Mouse (Mus musculus) embryonic fibroblast, embryonic 13.5 days (primary cell): ENCODE results near the gene Itgae.

Experiments used
- CTCF ChIP-seq: IDR thresholded peaks from 2 replicates; pipeline ENCODE4 v1.5.1; 2011; ENCODE audit warnings: mild to moderate bottlenecking, control low read depth, low read length, moderate library complexity, borderline replicate concordance; ENCODE audit not compliant: insufficient read depth
- POLR2A ChIP-seq: IDR thresholded peaks from 2 replicates; pipeline ENCODE4 v1.6.1; 2011; ENCODE audit warnings: low read depth, mild to moderate bottlenecking, control low read depth, low read length, moderate library complexity

DNA sequence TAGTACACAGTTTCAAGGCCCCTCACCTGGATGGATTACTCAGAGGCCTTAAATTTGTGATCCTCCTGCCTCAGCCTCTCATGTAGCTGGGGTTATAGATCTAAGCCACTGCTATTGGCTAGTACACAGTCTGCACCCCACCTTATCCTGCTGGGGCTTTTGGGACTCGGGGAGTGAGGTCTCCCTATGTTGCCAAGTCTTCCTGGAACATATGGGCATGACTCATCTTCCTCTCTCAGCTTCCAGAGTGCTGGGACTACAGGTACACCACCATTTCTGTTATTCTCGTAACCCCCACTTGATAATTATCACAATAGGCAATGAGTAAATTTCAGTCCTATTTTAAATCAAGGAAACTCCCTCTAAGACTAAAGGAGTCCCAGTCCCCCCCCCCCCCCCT is 104.1 kb downstream of the Itgae start:
- no peak for TF ChIP-seq POLR2A
- TF ChIP-seq CTCF = no peak
